In the genomic region with DNA sequence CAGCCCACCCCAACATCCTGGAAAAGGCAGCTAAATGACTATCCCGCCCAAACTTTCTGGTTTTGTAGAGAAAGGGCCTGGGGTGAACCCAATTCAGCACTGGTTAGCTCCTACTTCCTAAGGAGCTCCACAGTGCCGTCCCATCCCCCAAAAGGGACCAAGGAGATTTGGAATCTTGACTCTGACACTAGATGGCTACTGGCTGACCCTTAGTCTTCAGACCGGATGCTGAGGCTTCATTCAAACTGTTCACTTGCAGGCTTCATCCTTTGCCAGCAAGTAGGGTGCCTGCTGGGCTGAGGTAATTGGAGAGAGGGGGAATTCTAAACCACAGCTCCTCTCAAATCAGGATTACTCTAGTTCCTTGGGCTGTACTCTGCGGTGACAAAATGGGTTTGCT, we compare ENCODE assay signal across 11 mouse cellular contexts. TPM values are rescaled to one million over a fixed set of nuclear protein-coding genes. Genes with fewer than 3 reads are reported as not detected.
DNase-seq lines count a peak whose midpoint lies in the region; ATAC-seq and TF ChIP-seq lines count a peak whose summit lies in the region.
"Had no signal": no experiment of that assay in that cellular context is flagged by ENCODE, and none has a peak within 500 bp of the region (broad histone marks: within the 10 kb centered on the region; RNA-seq: fewer than 3 reads in every experiment).

No protein-coding gene starts in this region.

- 13% methylated on average over 4 of the region's 4 CpGs for WGBS in neural tube, embryonic 11.5 days
- WGBS in forebrain, embryonic 11.5 days = 8% methylated on average over 4 of the region's 4 CpGs
- 17% methylated on average over 4 of the region's 4 CpGs for WGBS in intestine, postnatal 0 days

- ATAC-seq in neural tube, embryonic 11.5 days (ENCODE audit: insufficient read depth, low FRiP score, low TSS enrichment) = no peak
- no peak for ATAC-seq in forebrain, embryonic 11.5 days (replicated peaks; ENCODE audit: low FRiP score)
- ATAC-seq in intestine, postnatal 0 days = no peak
- ATAC-seq in megakaryocyte-erythroid progenitor cell, adult 5-6 weeks (replicated peaks; ENCODE audit: low FRiP score, low TSS enrichment, poor library complexity, severe bottlenecking) = no peak

- H3K27ac ChIP-seq in neural tube, embryonic 11.5 days (ENCODE audit: low read depth, low read length) = no peak overlapping the region
- no peak overlapping the region for H3K27ac ChIP-seq in forebrain, embryonic 11.5 days (ENCODE audit: low read depth, low read length)
- H3K27ac ChIP-seq in intestine, postnatal 0 days (ENCODE audit: low read depth, low read length) = no peak overlapping the region
- H3K27ac ChIP-seq: lung, embryonic 15.5 days had no signal

- TF ChIP-seq CTCF in intestine, postnatal 0 days (IDR thresholded peaks at IDR 0.05; ENCODE audit: low read depth) = no peak

- peak overlapping the region; percentile 51 for H3K4me3 ChIP-seq in neural tube, embryonic 11.5 days (ENCODE audit: low read depth, low read length)
- peak overlapping the region; percentile 2; the same call in 1 of the 2 replicates for H3K4me3 ChIP-seq in forebrain, embryonic 11.5 days (ENCODE audit: low read depth, low read length)
- 0 out of 2 replicates have a peak overlapping the region, but pooled peaks have one; percentile 36 for H3K4me3 ChIP-seq in intestine, postnatal 0 days (ENCODE audit: low read depth, low read length)
- H3K4me3 ChIP-seq: lung, embryonic 15.5 days; myocyte had no signal

- H3K4me2 ChIP-seq in neural tube, embryonic 11.5 days (ENCODE audit: low read depth) = peak overlapping the region; percentile 64
- peak overlapping the region; percentile 77; the same call in 1 of the 2 replicates for H3K4me2 ChIP-seq in forebrain, embryonic 11.5 days (ENCODE audit: low read depth, low read length, severe bottlenecking)
- H3K4me2 ChIP-seq in intestine, postnatal 0 days (replicated peaks; ENCODE audit: low read depth) = no peak overlapping the region

- no peak for DNase-seq in neural tube, embryonic 11.5 days (ENCODE audit: low spot score)
- DNase-seq in neural tube, embryonic 10.5 days (ENCODE audit: extremely low spot score, low spot score) = no peak
- DNase-seq in forebrain, embryonic 11.5 days (ENCODE audit: low spot score) = no peak
- DNase-seq in adrenal gland, postnatal 36 days = no peak
- no peak for DNase-seq in kidney, adult 8-10 months

- peaks cover 21% of the 10 kb centered on the region for H3K27me3 ChIP-seq in neural tube, embryonic 11.5 days (ENCODE audit: control insufficient read depth, insufficient read depth, low read length)
- H3K27me3 ChIP-seq in forebrain, embryonic 11.5 days (ENCODE audit: control insufficient read depth, insufficient read depth, low read length) = peaks cover 34% of the 10 kb centered on the region
- H3K27me3 ChIP-seq in intestine, postnatal 0 days (replicated peaks; ENCODE audit: control insufficient read depth, insufficient read depth, low read length) = peaks cover 37% of the 10 kb centered on the region

- no peaks in the 10 kb centered on the region for H3K36me3 ChIP-seq in neural tube, embryonic 11.5 days (ENCODE audit: control insufficient read depth, insufficient read depth, low read length)
- H3K36me3 ChIP-seq in forebrain, embryonic 11.5 days (ENCODE audit: control insufficient read depth, insufficient read depth, low read length) = no peaks in the 10 kb centered on the region
- H3K36me3 ChIP-seq in intestine, postnatal 0 days (ENCODE audit: control insufficient read depth, insufficient read depth) = no peaks in the 10 kb centered on the region
- H3K36me3 ChIP-seq: lung, embryonic 15.5 days had no signal

- peaks cover 3% of the 10 kb centered on the region; the same call in 1 of the 2 replicates for H3K4me1 ChIP-seq in neural tube, embryonic 11.5 days (ENCODE audit: control insufficient read depth, insufficient read depth, low read length)
- H3K4me1 ChIP-seq in forebrain, embryonic 11.5 days (replicated peaks; ENCODE audit: control insufficient read depth, insufficient read depth, low read length) = 0 out of 2 replicates have a peak, but pooled peaks cover 5% of the 10 kb centered on the region
- no peaks in the 10 kb centered on the region for H3K4me1 ChIP-seq in intestine, postnatal 0 days (replicated peaks; ENCODE audit: control insufficient read depth, insufficient read depth, low read length)

- H3K9me3 ChIP-seq in neural tube, embryonic 11.5 days (ENCODE audit: control insufficient read depth, low read length) = no peaks in the 10 kb centered on the region
- H3K9me3 ChIP-seq in forebrain, embryonic 11.5 days (ENCODE audit: control insufficient read depth, low read length) = no peaks in the 10 kb centered on the region
- H3K9me3 ChIP-seq in intestine, postnatal 0 days (ENCODE audit: control insufficient read depth) = no peaks in the 10 kb centered on the region
- H3K9me3 ChIP-seq: lung, embryonic 15.5 days had no signal

- 0 out of 2 replicates have a peak overlapping the region, but pooled peaks have one; percentile 44 for H3K9ac ChIP-seq in neural tube, embryonic 11.5 days (ENCODE audit: low read length)
- no peak overlapping the region for H3K9ac ChIP-seq in forebrain, embryonic 11.5 days (ENCODE audit: low read length)
- H3K9ac ChIP-seq in intestine, postnatal 0 days (ENCODE audit: low read depth, low read length) = no peak overlapping the region
- H3K9ac ChIP-seq: lung, embryonic 15.5 days had no signal

RNA-seq across cellular contexts. Expression of gene Xkr7, which starts 1.3 kb away (rescaled TPM):
- polyA plus RNA-seq in neural tube, embryonic 11.5 days (2014; fragmentation: Nextera tagmentation; extraction: Ambion mirVana) = 0.59 and 0.99 TPM in 2 replicates
- 0.09 and 0.24 TPM in 2 replicates for polyA plus RNA-seq in forebrain, embryonic 11.5 days (2014; fragmentation: Nextera tagmentation; extraction: Ambion mirVana)
- polyA plus RNA-seq in intestine, postnatal 0 days (2015; fragmentation: Nextera tagmentation; extraction: Ambion mirVana) = not detected in 2 replicates
- total RNA-seq in adrenal gland, postnatal 36 days (2021) = 1 to 10 TPM in 1 of 2 experiments, under 1 TPM in 1; 0.56 to 1.5 TPM
- not detected in 2 replicates for total RNA-seq in megakaryocyte-erythroid progenitor cell, adult 5-6 weeks (2014; fragmentation: Nextera tagmentation)
- not detected in 2 replicates for total RNA-seq in megakaryocyte-erythroid progenitor cell, adult 5-6 weeks (2017)
- polyA plus RNA-seq: heart, embryonic 14.5 days; lung, embryonic 15.5 days; myocyte; thymus, postnatal 0 days had no signal

RNA-seq across cellular contexts. Expression of gene Pdrg1, which starts 17.7 kb away (rescaled TPM):
- 84.9 and 102 TPM in 2 replicates for polyA plus RNA-seq in neural tube, embryonic 11.5 days (2014; fragmentation: Nextera tagmentation; extraction: Ambion mirVana)
- 64.9 and 77.5 TPM in 2 replicates for polyA plus RNA-seq in forebrain, embryonic 11.5 days (2014; fragmentation: Nextera tagmentation; extraction: Ambion mirVana)
- 47.0 and 50.3 TPM in 2 replicates for polyA plus RNA-seq in intestine, postnatal 0 days (2015; fragmentation: Nextera tagmentation; extraction: Ambion mirVana)
- 100 to 1,000 TPM; 175 to 226 TPM for total RNA-seq in adrenal gland, postnatal 36 days (2021)
- 56.7 and 75.9 TPM in 2 replicates for total RNA-seq in megakaryocyte-erythroid progenitor cell, adult 5-6 weeks (2014; fragmentation: Nextera tagmentation)
- total RNA-seq in megakaryocyte-erythroid progenitor cell, adult 5-6 weeks (2017) = 218 and 242 TPM in 2 replicates

RNA-seq across cellular contexts. Expression of gene Ccm2l, which starts 32.8 kb away (rescaled TPM):
- 1.4 and 1.5 TPM in 2 replicates for polyA plus RNA-seq in neural tube, embryonic 11.5 days (2014; fragmentation: Nextera tagmentation; extraction: Ambion mirVana)
- 0.99 and 1.3 TPM in 2 replicates for polyA plus RNA-seq in forebrain, embryonic 11.5 days (2014; fragmentation: Nextera tagmentation; extraction: Ambion mirVana)
- 1.5 and 1.7 TPM in 2 replicates for polyA plus RNA-seq in intestine, postnatal 0 days (2015; fragmentation: Nextera tagmentation; extraction: Ambion mirVana)
- 10 to 100 TPM; 10.2 to 11.0 TPM for total RNA-seq in adrenal gland, postnatal 36 days (2021)
- not detected in 2 replicates for total RNA-seq in megakaryocyte-erythroid progenitor cell, adult 5-6 weeks (2014; fragmentation: Nextera tagmentation)
- not detected in 2 replicates for total RNA-seq in megakaryocyte-erythroid progenitor cell, adult 5-6 weeks (2017)
- polyA plus RNA-seq: myocyte had no signal
